Comparison of ENCODE assay signal across 13 mouse cellular contexts in genomic region chr6:97293667-97294569, GRCm38 (mm10). TPM values are rescaled to one million over a fixed set of nuclear protein-coding genes. Genes with fewer than 3 reads are reported as not detected.
A peak's percentile ranks its signal among the peaks of the same experiment; 100 is the strongest.
DNase-seq lines count a peak whose midpoint lies in the region; ATAC-seq lines count a peak whose summit lies in the region.
"Had no signal": no experiment of that assay in that cellular context is flagged by ENCODE, and none has a peak within 500 bp of the region (broad histone marks: within the 10 kb centered on the region; RNA-seq: fewer than 3 reads in every experiment).

No protein-coding gene starts in this region.

- no peak overlapping the region for H3K4me3 ChIP-seq in midbrain, embryonic 11.5 days (ENCODE audit: low read depth, low read length)
- no peak overlapping the region for H3K4me3 ChIP-seq in midbrain, embryonic 10.5 days
- no peak overlapping the region for H3K4me3 ChIP-seq in lung, embryonic 15.5 days
- H3K4me3 ChIP-seq: embryonic facial prominence, embryonic 12.5 days; forebrain, embryonic 12.5 days; limb, embryonic 10.5 days had no signal

- peaks cover 24% of the 10 kb centered on the region for H3K36me3 ChIP-seq in midbrain, embryonic 11.5 days (ENCODE audit: control insufficient read depth, insufficient read depth, low read length)
- peaks cover 73% of the 10 kb centered on the region for H3K36me3 ChIP-seq in midbrain, embryonic 10.5 days
- peaks cover 23% of the 10 kb centered on the region for H3K36me3 ChIP-seq in lung, embryonic 15.5 days
- no peaks in the 10 kb centered on the region for H3K36me3 ChIP-seq in splenic B cell, adult 2 months (ENCODE audit: control insufficient read depth, insufficient read depth, low read length, poor library complexity, severe bottlenecking)

- no peak overlapping the region for H3K27ac ChIP-seq in midbrain, embryonic 11.5 days (ENCODE audit: low read depth, low read length)
- H3K27ac ChIP-seq in midbrain, embryonic 10.5 days (replicated peaks), result no peak overlapping the region
- peak overlapping the region; percentile 59 for H3K27ac ChIP-seq in lung, embryonic 15.5 days
- H3K27ac ChIP-seq: embryonic facial prominence, embryonic 12.5 days; forebrain, embryonic 12.5 days; limb, embryonic 10.5 days had no signal

- H3K4me2 ChIP-seq in midbrain, embryonic 11.5 days, result no peak overlapping the region
- H3K4me2 ChIP-seq in lung, embryonic 15.5 days, result no peak overlapping the region
- H3K4me2 ChIP-seq: embryonic facial prominence, embryonic 12.5 days; forebrain, embryonic 12.5 days had no signal

- no peak for ATAC-seq in midbrain, embryonic 11.5 days (ENCODE audit: low FRiP score)
- no peak for ATAC-seq in lung, embryonic 15.5 days (ENCODE audit: borderline replicate concordance, extremely low read depth, low FRiP score, low TSS enrichment)

- H3K9me3 ChIP-seq in midbrain, embryonic 11.5 days (ENCODE audit: control insufficient read depth, low read length), result no peaks in the 10 kb centered on the region
- H3K9me3 ChIP-seq in midbrain, embryonic 10.5 days (replicated peaks), result no peaks in the 10 kb centered on the region
- no peaks in the 10 kb centered on the region for H3K9me3 ChIP-seq in lung, embryonic 15.5 days
- H3K9me3 ChIP-seq: embryonic facial prominence, embryonic 12.5 days; forebrain, embryonic 12.5 days; limb, embryonic 10.5 days had no signal

- peak; percentile 60 for DNase-seq in midbrain, embryonic 11.5 days (ENCODE audit: low spot score, missing footprints)
- DNase-seq in midbrain, embryonic 10.5 days (ENCODE audit: low spot score), result no peak
- DNase-seq in splenic B cell, adult 2 months (ENCODE audit: low read depth, low spot score), result peak; percentile 12
- DNase-seq in embryo, embryonic 9.5 days (ENCODE audit: extremely low spot score), result no peak
- no peak for DNase-seq in cerebellum, postnatal 4 days (ENCODE audit: low spot score in 2 of 2)
- no peak for DNase-seq in cerebellum, adult 9-11 months
- no peak for DNase-seq in kidney, adult 18-20 months
- DNase-seq: cerebellum, adult 18-20 months; gastrocnemius, postnatal 25 days had no signal

- no peaks in the 10 kb centered on the region for H3K4me1 ChIP-seq in midbrain, embryonic 11.5 days (ENCODE audit: control insufficient read depth, insufficient read depth, low read length)
- H3K4me1 ChIP-seq in midbrain, embryonic 10.5 days, result peaks cover 9% of the 10 kb centered on the region
- H3K4me1 ChIP-seq in lung, embryonic 15.5 days, result peaks cover 32% of the 10 kb centered on the region

- 90% methylated on average over 12 of the region's 12 CpGs for WGBS in midbrain, embryonic 11.5 days
- WGBS in midbrain, embryonic 10.5 days, result 90% methylated on average over 12 of the region's 12 CpGs
- 62% methylated on average over 12 of the region's 12 CpGs for WGBS in lung, embryonic 15.5 days

- no peak overlapping the region for H3K9ac ChIP-seq in midbrain, embryonic 11.5 days (ENCODE audit: low read length)
- no peak overlapping the region for H3K9ac ChIP-seq in lung, embryonic 15.5 days
- H3K9ac ChIP-seq: embryonic facial prominence, embryonic 12.5 days; forebrain, embryonic 12.5 days had no signal

- no peaks in the 10 kb centered on the region for H3K27me3 ChIP-seq in midbrain, embryonic 11.5 days (ENCODE audit: control insufficient read depth, insufficient read depth, low read length)
- H3K27me3 ChIP-seq in midbrain, embryonic 10.5 days (ENCODE audit: low read depth, poor library complexity, severe bottlenecking), result no peaks in the 10 kb centered on the region
- no peaks in the 10 kb centered on the region for H3K27me3 ChIP-seq in lung, embryonic 15.5 days
- no peaks in the 10 kb centered on the region for H3K27me3 ChIP-seq in splenic B cell, adult 2 months (ENCODE audit: control insufficient read depth, insufficient read depth, low read length, poor library complexity, severe bottlenecking)
- H3K27me3 ChIP-seq: embryonic facial prominence, embryonic 12.5 days; forebrain, embryonic 12.5 days had no signal

RNA-seq across cellular contexts. Expression of gene Lmod3, which starts 41.4 kb away (rescaled TPM):
- 0.08 TPM in 1 of 2 replicates, not detected in the other for polyA plus RNA-seq in midbrain, embryonic 11.5 days (2014; fragmentation: Nextera tagmentation; extraction: Ambion mirVana)
- not detected in 2 replicates for polyA plus RNA-seq in midbrain, embryonic 10.5 days (2016; fragmentation: Nextera tagmentation; extraction: Ambion mirVana)
- 0.30 and 0.42 TPM in 2 replicates for polyA plus RNA-seq in lung, embryonic 15.5 days (2015; fragmentation: Nextera tagmentation; extraction: Ambion mirVana)

Comparison
In these comparisons a context has a peak if more than half of its experiments do, and no peak if none do; other contexts are left out.
1. DNase-seq: peak in midbrain, embryonic 11.5 days (single experiment) and splenic B cell, adult 2 months (single experiment); none in midbrain, embryonic 10.5 days (single experiment), embryo, embryonic 9.5 days (single experiment), cerebellum, postnatal 4 days (0 of 2), cerebellum, adult 9-11 months (single experiment) and kidney, adult 18-20 months (single experiment).